26 mouse cellular contexts compared by ENCODE assay signal in the genomic region with DNA sequence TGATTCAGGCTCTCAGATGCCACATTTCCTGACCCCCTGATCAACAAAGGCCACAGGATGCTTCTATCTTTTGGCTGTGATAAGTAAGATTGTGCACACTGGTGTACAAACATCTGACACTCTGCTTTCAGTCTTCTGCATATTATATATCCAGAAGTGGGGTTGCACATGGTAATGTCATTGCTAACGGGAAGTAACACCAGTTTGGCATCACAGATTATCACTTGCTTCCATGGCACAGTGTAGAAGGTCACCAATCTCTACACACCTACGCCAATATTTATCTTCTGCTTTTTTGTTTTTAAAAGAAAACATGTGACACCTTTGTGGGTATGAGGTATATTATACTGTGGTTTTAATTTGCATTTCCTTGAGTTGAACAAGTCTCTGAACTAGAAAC. TPM values are rescaled to one million over a fixed set of nuclear protein-coding genes. Genes with fewer than 3 reads are reported as not detected.
DNase-seq lines count a peak whose midpoint lies in the region; ATAC-seq and TF ChIP-seq lines count a peak whose summit lies in the region.
"Had no signal": no experiment of that assay in that cellular context is flagged by ENCODE, and none has a peak within 500 bp of the region (broad histone marks: within the 10 kb centered on the region; RNA-seq: fewer than 3 reads in every experiment).

No protein-coding gene starts in this region.

- WGBS in kidney, embryonic 16.5 days, result 88% methylated on average over 2 of the region's 2 CpGs
- WGBS in kidney, adult 2 months, result 78% methylated on average over 2 of the region's 2 CpGs
- WGBS in spleen, adult 2 months, result 38% methylated on average over 2 of the region's 2 CpGs
- 93% methylated on average over 2 of the region's 2 CpGs for WGBS in hindbrain, embryonic 12.5 days

- DNase-seq in kidney, adult 2 months, result no peak
- peak in 1 of 2 experiments; percentile 70 for DNase-seq in spleen, adult 2 months (ENCODE audit: low read depth in 1 of 2, low spot score in 2 of 2)
- DNase-seq in spleen, adult 18-20 months, result no peak
- no peak for DNase-seq in c-Kit-positive CD71-positive TER-119-positive erythroid progenitor cells, embryonic 14.5 days (ENCODE audit: low spot score)
- DNase-seq in lung, postnatal 36 days, result no peak
- DNase-seq: adrenal gland, postnatal 10 days; cerebellum, adult 8-10 months; cerebellum, postnatal 36 days; embryo, embryonic 11 days; heart, postnatal 4 days; layer of hippocampus, postnatal 36 days; right cerebral cortex, adult 18-20 months; right cerebral cortex, postnatal 4 days; thymus, adult 2 months had no signal

- no peak overlapping the region for H3K4me3 ChIP-seq in kidney, embryonic 16.5 days (ENCODE audit: low read length)
- H3K4me3 ChIP-seq in kidney, adult 2 months (ENCODE audit: insufficient read depth, low read depth, low read length), result no peak overlapping the region
- H3K4me3 ChIP-seq in spleen, adult 2 months (ENCODE audit: extremely low read depth, insufficient read depth, insufficient read length), result no peak overlapping the region
- no peak overlapping the region for H3K4me3 ChIP-seq in hindbrain, embryonic 12.5 days
- H3K4me3 ChIP-seq: embryonic facial prominence, embryonic 13.5 days; erythroblast, embryonic 14.5 days; forebrain, embryonic 13.5 days; gastrocnemius, adult 2 months; heart, embryonic 15.5 days; hindbrain, embryonic 15.5 days had no signal

- H3K4me2 ChIP-seq in kidney, embryonic 16.5 days (replicated peaks; ENCODE audit: low read depth, low read length), result no peak overlapping the region
- H3K4me2 ChIP-seq in hindbrain, embryonic 12.5 days (replicated peaks), result no peak overlapping the region
- H3K4me2 ChIP-seq: embryonic facial prominence, embryonic 13.5 days; forebrain, embryonic 13.5 days; heart, embryonic 15.5 days; hindbrain, embryonic 15.5 days; midbrain, embryonic 11.5 days had no signal

- ATAC-seq in kidney, embryonic 16.5 days (ENCODE audit: low FRiP score, low TSS enrichment), result no peak
- peak; percentile 37 for ATAC-seq in monocyte, adult 5-6 weeks (replicated peaks; ENCODE audit: insufficient number of reproducible peaks, low FRiP score, low TSS enrichment, poor library complexity, severe bottlenecking)
- ATAC-seq in hindbrain, embryonic 12.5 days (ENCODE audit: low FRiP score), result no peak
- ATAC-seq: forebrain, embryonic 13.5 days; intestine, embryonic 16.5 days had no signal

- no peak overlapping the region for H3K9ac ChIP-seq in kidney, embryonic 16.5 days (replicated peaks; ENCODE audit: low read length)
- H3K9ac ChIP-seq in hindbrain, embryonic 12.5 days, result no peak overlapping the region
- H3K9ac ChIP-seq: embryonic facial prominence, embryonic 13.5 days; forebrain, embryonic 13.5 days; heart, embryonic 15.5 days; hindbrain, embryonic 15.5 days; liver, embryonic 14.5 days had no signal

- H3K27ac ChIP-seq in kidney, embryonic 16.5 days (ENCODE audit: low read length), result peak overlapping the region; percentile 4; the same call in 1 of the 2 replicates
- H3K27ac ChIP-seq in kidney, adult 2 months (ENCODE audit: insufficient read depth, low read depth, low read length), result no peak overlapping the region; the same call in 1 of the 2 replicates
- peak overlapping the region; percentile 27 for H3K27ac ChIP-seq in spleen, adult 2 months (ENCODE audit: insufficient read depth, low read length)
- no peak overlapping the region for H3K27ac ChIP-seq in hindbrain, embryonic 12.5 days
- H3K27ac ChIP-seq: embryonic facial prominence, embryonic 13.5 days; forebrain, embryonic 13.5 days; heart, embryonic 15.5 days; hindbrain, embryonic 15.5 days; liver, embryonic 14.5 days had no signal

- TF ChIP-seq POLR2A in kidney, adult 2 months (IDR thresholded peaks at IDR 0.05; ENCODE audit: low read depth, low read length), result no peak
- TF ChIP-seq POLR2A in spleen, adult 2 months (IDR thresholded peaks at IDR 0.05; ENCODE audit: low read depth, low read length), result no peak

- no peak for TF ChIP-seq CTCF in kidney, adult 2 months (conservative IDR thresholded peaks at IDR 0.05; ENCODE audit: insufficient read depth, insufficient read length, low read depth, low read length)
- TF ChIP-seq CTCF in spleen, adult 2 months (IDR thresholded peaks at IDR 0.05; ENCODE audit: extremely low read depth, insufficient read depth, insufficient read length, insufficient replicate concordance), result no peak

- H3K9me3 ChIP-seq in kidney, embryonic 16.5 days (ENCODE audit: low read length), result no peaks in the 10 kb centered on the region
- H3K9me3 ChIP-seq in hindbrain, embryonic 12.5 days (replicated peaks), result no peaks in the 10 kb centered on the region
- H3K9me3 ChIP-seq: embryonic facial prominence, embryonic 13.5 days; forebrain, embryonic 13.5 days; heart, embryonic 15.5 days; hindbrain, embryonic 15.5 days had no signal

- no peaks in the 10 kb centered on the region for H3K27me3 ChIP-seq in kidney, embryonic 16.5 days (ENCODE audit: insufficient read depth, low read length)
- no peaks in the 10 kb centered on the region for H3K27me3 ChIP-seq in kidney, adult 2 months (replicated peaks; ENCODE audit: control insufficient read depth, insufficient read depth, low read length)
- no peaks in the 10 kb centered on the region for H3K27me3 ChIP-seq in spleen, adult 2 months (ENCODE audit: control insufficient read depth, insufficient read depth, low read length)
- no peaks in the 10 kb centered on the region for H3K27me3 ChIP-seq in hindbrain, embryonic 12.5 days
- H3K27me3 ChIP-seq: embryonic facial prominence, embryonic 13.5 days; forebrain, embryonic 13.5 days; heart, embryonic 15.5 days; hindbrain, embryonic 15.5 days had no signal

- peaks cover 89% of the 10 kb centered on the region for H3K4me1 ChIP-seq in kidney, embryonic 16.5 days (ENCODE audit: insufficient read depth, low read length)
- peaks cover 77% of the 10 kb centered on the region for H3K4me1 ChIP-seq in kidney, adult 2 months (ENCODE audit: control insufficient read depth, insufficient read depth, low read length)
- H3K4me1 ChIP-seq in spleen, adult 2 months (ENCODE audit: control insufficient read depth, insufficient read depth, insufficient read length), result peaks cover 67% of the 10 kb centered on the region
- H3K4me1 ChIP-seq in hindbrain, embryonic 12.5 days, result peaks cover 42% of the 10 kb centered on the region

- H3K36me3 ChIP-seq in kidney, embryonic 16.5 days (ENCODE audit: insufficient read depth, low read length), result no peaks in the 10 kb centered on the region
- no peaks in the 10 kb centered on the region for H3K36me3 ChIP-seq in kidney, adult 2 months (ENCODE audit: control insufficient read depth, insufficient read depth, low read length)
- no peaks in the 10 kb centered on the region for H3K36me3 ChIP-seq in spleen, adult 2 months (ENCODE audit: control insufficient read depth, insufficient read depth, low read length)
- H3K36me3 ChIP-seq in hindbrain, embryonic 12.5 days, result no peaks in the 10 kb centered on the region; the same call in 1 of the 2 replicates
- H3K36me3 ChIP-seq: heart, embryonic 15.5 days; hindbrain, embryonic 15.5 days had no signal

RNA-seq across cellular contexts. Expression of a gene that starts 36.7 kb away (rescaled TPM):
- 138 and 144 TPM in 2 replicates for polyA plus RNA-seq in kidney, embryonic 16.5 days (2015; fragmentation: Nextera tagmentation; extraction: Ambion mirVana)
- 119 and 121 TPM in 2 replicates for polyA plus RNA-seq in kidney, adult 2 months (2012; rRNA removed)
- polyA plus RNA-seq in spleen, adult 2 months (2012; rRNA removed), result 60.0 and 65.4 TPM in 2 replicates
- total RNA-seq in monocyte, adult 5-6 weeks (2017), result 52.3 to 82.1 TPM (median 68.3 TPM) in 3 replicates
- polyA plus RNA-seq in hindbrain, embryonic 12.5 days (2016; fragmentation: Nextera tagmentation; extraction: Ambion mirVana), result 84.3 and 95.0 TPM in 2 replicates

RNA-seq across cellular contexts. Expression of a gene that starts 36.9 kb away (rescaled TPM):
- polyA plus RNA-seq in kidney, embryonic 16.5 days (2015; fragmentation: Nextera tagmentation; extraction: Ambion mirVana), result 0.81 and 0.99 TPM in 2 replicates
- polyA plus RNA-seq in kidney, adult 2 months (2012; rRNA removed), result 0.83 and 0.94 TPM in 2 replicates
- polyA plus RNA-seq in spleen, adult 2 months (2012; rRNA removed), result 0.42 and 0.48 TPM in 2 replicates
- total RNA-seq in monocyte, adult 5-6 weeks (2017), result 1.1 to 4.8 TPM (median 1.5 TPM) in 3 replicates
- 0.83 and 1.4 TPM in 2 replicates for polyA plus RNA-seq in hindbrain, embryonic 12.5 days (2016; fragmentation: Nextera tagmentation; extraction: Ambion mirVana)

Comparison
In these comparisons a context has a peak if more than half of its experiments do, and no peak if none do; other contexts are left out.
1. H3K27ac ChIP-seq: peak in kidney, embryonic 16.5 days (single experiment) and spleen, adult 2 months (single experiment); none in kidney, adult 2 months (single experiment) and hindbrain, embryonic 12.5 days (single experiment).